Mouse (Mus musculus): ENCODE measurements around the gene Camsap2. TPM values are rescaled to one million over a fixed set of nuclear protein-coding genes. Genes with fewer than 3 reads are reported as not detected.

Gene Camsap2
- total RNA-seq (2021) = 100 to 1,000 TPM; 152 to 155 TPM
- long read RNA-seq, experiment 1, full-length matches to known transcripts = 8 of 24 reads
- long read RNA-seq, experiment 1, partial matches to known transcripts = 8 of 24 reads
- long read RNA-seq, experiment 1, other reads (novel, unspliced or antisense) = 8 of 24 reads
- long read RNA-seq, experiment 2, full-length matches to known transcripts = 15 of 32 reads
- long read RNA-seq, experiment 2, partial matches to known transcripts = 4 of 32 reads
- long read RNA-seq, experiment 2, other reads (novel, unspliced or antisense) = 13 of 32 reads

- DNase-seq (ENCODE audit: low spot score in 2 of 2) = peak; percentile 94 to 97
These were observed at the start of gene Camsap2 for GRCm38 (mm10) chr1:136345454-136346372. Gene Camsap2, minus strand, starts transcription at chr1:136346104.

- DNase-seq (ENCODE audit: low spot score in 2 of 2) = no peak
These were observed 49.2 kb upstream of the Camsap2 start for GRCm38 (mm10) chr1:136395073-136395472.

DNA sequence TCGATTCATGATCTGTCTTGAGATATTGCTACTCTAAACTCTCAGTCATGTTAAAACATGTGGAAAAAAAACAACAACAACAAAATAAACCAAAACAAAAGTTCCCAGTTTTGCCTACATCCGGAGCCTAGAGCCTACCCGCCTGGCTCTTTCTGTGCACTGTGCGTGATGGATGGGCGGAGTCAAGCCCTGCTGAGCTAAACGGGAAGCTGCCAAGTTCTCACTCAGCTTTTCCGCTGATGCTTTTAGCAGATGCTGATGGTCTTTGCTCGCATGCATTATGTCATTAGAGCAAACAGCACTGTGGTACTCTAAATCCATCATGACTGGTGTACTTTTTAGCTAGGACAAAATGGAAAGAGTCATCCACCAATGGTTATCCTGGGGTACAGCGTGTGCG lies 48.6 kb upstream of the Camsap2 start:
- DNase-seq (ENCODE audit: low spot score in 2 of 2) = no peak

GRCm38 (mm10) chr1:136386914-136387313 lies 41.0 kb upstream of the Camsap2 start:
- no peak for DNase-seq (ENCODE audit: low spot score in 2 of 2)

DNA sequence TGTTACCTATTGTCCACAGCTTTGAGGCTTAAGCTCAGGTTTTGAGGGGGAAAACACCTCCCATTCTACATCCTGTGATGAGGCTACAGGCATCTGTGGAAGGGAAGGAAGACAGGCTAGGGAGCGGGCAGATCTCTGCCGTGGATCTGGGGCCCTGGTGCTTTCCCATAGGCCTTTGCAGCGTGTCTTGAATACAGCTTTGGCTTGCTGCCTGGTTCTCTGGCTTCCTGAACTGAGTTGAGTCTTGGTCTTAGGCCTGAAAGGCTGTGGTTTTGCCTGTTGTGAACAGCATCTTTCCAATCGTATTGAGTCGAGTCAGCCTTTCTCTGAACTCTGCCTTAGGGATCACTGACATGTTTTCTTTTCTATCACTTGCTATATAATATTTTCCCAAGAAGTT lies 35.7 kb upstream of the Camsap2 start:
- no peak for DNase-seq (ENCODE audit: low spot score in 2 of 2)

DNA sequence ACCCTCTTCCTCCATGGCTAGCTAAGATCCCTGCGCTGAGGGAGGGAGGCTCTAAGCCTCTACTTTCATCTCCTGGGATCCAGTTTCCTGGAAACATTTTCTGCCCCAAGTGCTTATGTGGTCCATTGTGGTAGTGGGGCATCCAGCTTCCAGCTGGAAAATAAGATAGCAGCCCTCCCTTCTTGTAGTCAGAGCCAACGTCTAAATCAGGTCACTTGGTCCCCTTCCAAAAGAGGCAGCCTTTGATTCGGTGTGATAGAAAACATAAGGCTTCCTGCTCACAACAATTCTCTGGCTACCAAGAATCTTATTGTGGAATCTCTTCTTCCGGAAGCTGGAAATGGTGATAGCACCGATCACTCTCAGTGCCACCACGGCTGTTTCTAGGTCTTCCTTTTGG lies 35.3 kb upstream of the Camsap2 start:
- DNase-seq (ENCODE audit: low spot score in 2 of 2) = no peak

DNA sequence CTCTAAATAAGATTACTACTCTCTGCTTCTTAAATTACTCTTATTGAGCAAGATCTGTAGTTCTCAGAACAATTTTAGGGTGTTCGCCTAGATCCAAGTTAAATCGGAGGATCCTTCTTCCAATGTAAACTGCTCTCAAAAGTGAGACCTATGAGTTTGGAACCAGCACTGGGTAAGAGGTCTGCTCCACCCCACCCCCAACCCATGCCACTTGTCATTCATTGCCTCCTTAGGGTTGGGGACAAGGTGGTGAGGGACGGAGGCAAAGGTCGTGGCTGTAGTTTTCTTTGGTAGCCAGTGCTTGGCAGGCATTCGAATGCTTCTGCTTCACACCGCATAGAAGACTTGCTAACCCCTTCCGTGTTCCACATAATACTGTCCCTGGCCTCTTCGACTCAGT lies 34.7 kb upstream of the Camsap2 start:
- no peak for DNase-seq (ENCODE audit: low spot score in 2 of 2)

DNA sequence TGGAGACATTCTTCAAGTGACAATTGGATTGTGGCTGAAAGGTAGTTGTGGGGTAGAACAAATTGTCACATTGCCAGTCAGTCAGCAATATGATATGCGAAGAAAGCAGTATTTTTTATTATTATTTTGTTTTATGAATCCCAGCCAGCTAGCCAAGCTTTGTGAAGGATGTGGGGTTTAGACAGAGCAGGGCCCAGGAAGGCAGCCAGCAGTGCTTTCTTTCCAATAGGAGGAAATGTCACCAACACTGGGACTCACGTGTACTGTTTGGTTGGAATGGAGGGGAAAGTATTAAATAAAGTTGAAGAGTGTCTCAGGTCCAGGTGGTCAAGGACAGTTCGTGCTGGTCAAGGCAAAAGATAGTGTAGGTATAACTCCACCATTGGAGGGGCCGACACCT lies 34.3 kb upstream of the Camsap2 start:
- DNase-seq (ENCODE audit: low spot score in 2 of 2) = no peak

DNA sequence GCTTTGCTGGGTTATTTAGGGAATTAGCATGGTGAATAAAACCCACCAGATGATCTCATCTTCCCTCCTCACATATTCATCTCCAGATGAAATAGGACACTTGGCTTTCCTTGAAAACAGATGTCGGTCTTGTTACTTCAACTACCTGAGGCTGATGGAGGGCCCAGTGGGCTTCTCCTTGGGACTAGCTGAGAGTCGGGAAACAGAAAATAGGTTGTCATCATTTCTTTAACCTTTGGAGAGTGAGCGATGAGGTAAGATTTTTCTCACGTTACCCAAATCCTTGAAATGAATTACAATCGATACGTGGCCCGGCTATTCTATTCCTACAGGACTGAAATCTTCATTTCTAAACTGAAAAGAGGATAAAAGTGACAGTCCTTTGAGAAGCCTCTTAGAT lies 33.4 kb upstream of the Camsap2 start:
- DNase-seq (ENCODE audit: low spot score in 2 of 2) = no peak

- no peak for DNase-seq (ENCODE audit: low spot score in 2 of 2)
These were observed 20.1 kb upstream of the Camsap2 start for GRCm38 (mm10) chr1:136365986-136366385.

- DNase-seq (ENCODE audit: low spot score in 2 of 2) = peak in 1 of 2 experiments; percentile 74
These were observed 18.8 kb upstream of the Camsap2 start for GRCm38 (mm10) chr1:136364711-136365110.

DNA sequence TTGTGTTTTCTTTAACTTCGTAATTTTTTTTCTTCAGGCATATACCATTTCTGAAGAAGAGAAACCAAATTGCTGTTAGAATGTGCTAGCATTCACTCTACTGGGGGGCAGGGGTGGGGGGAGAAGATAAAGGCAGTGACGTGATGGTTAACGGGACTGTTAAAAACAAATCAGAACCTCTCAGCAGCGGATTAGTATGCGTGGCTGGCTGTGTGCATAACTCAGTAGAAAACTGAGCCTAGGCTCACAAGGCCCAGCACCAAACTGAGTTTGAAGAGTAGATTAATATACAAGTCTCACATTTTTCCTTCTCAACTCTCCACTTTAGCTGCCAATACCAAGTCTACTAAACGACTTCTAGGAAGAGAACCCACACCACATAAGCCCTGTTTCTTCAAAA lies 17.1 kb upstream of the Camsap2 start:
- no peak for DNase-seq (ENCODE audit: low spot score in 2 of 2)

DNA sequence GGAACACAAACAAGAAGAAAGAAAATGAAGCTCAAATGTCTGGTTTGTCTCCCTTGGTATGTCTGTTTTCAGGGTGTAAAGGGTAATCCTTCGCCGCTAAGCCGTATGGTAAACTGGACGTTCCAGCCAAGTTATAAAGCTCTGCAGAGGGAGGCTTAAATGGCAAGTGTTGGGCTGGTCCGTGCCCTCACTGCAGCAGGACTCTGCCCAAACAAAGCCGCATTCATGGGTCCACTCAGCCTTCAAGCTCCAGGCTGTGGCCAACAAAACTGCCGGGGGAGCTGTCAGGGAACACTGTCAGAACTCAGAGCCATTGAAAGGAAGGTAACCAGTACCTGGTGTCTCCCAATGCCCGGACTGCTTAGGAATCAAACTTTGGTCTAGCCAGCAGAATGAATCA lies 16.7 kb upstream of the Camsap2 start:
- DNase-seq (ENCODE audit: low spot score in 2 of 2) = peak in 1 of 2 experiments; percentile 54

DNA sequence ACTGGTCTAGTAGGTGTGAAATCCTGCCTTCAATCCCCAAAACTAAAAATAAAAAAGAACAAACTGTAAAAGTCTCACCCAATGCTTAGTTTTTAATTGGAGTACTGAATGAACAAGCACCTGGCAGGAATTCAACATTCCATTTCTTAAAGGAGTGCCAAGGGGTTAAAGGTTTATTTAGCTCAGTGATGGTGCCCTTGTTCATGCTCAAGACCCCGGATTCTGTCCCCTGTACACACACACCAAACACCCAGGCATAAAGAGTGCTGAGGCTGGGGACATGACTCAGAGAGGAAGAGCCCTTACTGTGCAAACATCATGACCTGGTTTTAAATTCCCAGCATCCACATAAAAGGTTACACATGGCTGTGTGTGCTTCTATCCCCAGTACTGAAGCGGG lies 15.5 kb upstream of the Camsap2 start:
- no peak for DNase-seq (ENCODE audit: low spot score in 2 of 2)

DNA sequence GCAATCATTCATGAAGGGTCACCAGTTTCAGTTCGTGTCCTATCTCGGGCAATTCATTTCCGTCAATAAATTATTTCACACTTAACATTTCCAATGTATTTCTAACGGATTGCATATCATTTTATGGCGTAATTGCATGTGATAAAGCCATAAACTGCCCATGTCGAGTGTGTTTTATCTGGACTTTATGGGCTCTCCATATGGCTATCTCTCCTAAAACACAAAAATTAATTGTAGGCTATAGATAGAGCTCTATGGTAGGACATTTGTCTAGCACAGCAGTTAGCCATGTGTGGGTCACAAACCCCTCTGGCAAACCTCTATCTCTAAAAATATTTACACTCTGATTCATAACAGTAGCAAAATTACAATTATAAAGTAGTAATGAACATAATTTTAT lies 15.0 kb upstream of the Camsap2 start:
- DNase-seq (ENCODE audit: low spot score in 2 of 2) = no peak

DNA sequence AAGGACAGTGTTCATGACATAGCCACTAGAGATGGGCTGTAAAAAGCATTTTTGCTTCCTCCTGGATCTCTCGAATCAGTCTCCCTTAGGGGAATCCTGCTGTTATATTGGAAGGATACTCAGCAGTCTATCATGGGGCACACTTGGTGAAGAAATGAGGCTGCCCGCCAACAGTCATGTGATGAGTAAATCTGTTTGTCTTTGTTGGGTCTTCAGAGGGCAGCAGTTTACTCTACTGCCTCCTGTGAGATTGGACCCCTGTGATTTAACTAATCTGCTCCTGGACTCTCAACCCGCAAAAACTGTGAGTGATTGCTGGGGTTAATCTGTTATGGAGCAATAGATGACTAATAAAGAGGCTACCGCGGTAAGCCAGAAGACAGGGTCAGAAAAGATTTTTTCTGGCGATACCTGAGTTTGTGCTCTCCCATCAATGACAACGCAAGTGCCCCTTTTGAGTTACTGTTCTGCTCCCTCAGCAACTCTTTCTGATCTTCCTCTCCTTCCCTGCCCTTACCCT lies 13.0 kb upstream of the Camsap2 start:
- no peak for DNase-seq (ENCODE audit: low spot score in 2 of 2)

- DNase-seq (ENCODE audit: low spot score in 2 of 2) = no peak
These were observed 9.7 kb upstream of the Camsap2 start for GRCm38 (mm10) chr1:136355651-136356050.

GRCm38 (mm10) chr1:136350699-136351200 lies 4.8 kb upstream of the Camsap2 start:
- no peak for DNase-seq (ENCODE audit: low spot score in 2 of 2)

- no peak for DNase-seq (ENCODE audit: low spot score in 2 of 2)
These were observed 2.2 kb upstream of the Camsap2 start for GRCm38 (mm10) chr1:136348137-136348536.

GRCm38 (mm10) chr1:136347140-136347539 lies 1.2 kb upstream of the Camsap2 start:
- DNase-seq (ENCODE audit: low spot score in 2 of 2) = no peak

DNA sequence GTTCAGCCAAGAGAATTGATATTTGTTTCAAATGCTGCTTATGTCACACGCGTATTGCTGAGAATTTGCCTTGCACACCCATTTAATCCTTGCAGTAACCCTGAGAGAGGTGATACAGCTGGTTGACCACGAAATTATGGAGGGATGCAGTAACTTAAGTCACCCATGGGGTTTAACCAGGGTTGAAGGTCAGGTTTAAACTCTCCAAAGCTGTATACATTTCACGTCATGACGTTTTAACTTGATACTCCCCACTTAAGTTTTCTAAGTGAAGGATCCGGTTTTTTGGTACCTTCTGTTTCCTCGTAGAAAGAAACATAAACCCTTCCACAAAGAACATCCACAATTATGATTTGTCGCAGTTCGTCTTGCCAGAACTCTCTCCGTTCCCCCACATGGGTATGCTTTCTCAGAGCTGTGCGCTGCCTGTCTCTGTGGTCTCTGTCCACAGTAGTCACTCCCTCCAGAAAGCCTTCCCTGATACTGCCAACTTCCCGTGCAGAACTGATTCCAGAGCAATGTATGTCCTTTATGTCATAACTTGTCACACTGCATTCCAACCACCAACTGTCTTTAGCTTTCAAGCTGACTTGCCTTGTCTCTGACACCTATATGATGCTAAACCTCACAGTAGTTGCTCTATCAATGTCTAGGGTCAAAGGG lies 600 bp upstream of the Camsap2 start:
- no peak for DNase-seq (ENCODE audit: low spot score in 2 of 2)
